Mouse (Mus musculus): ENCODE data around the gene Myh14. TPM values are rescaled to one million over a fixed set of nuclear protein-coding genes. Genes with fewer than 3 reads are reported as not detected.
A peak's percentile ranks its signal among the peaks of the same experiment; 100 is the strongest.

Gene Myh14
- total and polyA plus RNA-seq, 3 experiments = 0.09 to 1.5 (median 0.60) TPM

- no peak overlapping the region for H3K4me3 ChIP-seq (replicated peaks in 1 of 3; ENCODE audit: low read depth in 2 of 3, low read length in 2 of 3, poor library complexity in 1 of 3)
- H3K4me2 ChIP-seq (ENCODE audit: insufficient read depth, low read depth, poor library complexity, severe bottlenecking) = no peak overlapping the region
- no peak overlapping the region for H3K27ac ChIP-seq (ENCODE audit: insufficient read depth, low read depth)
- H3K36me3 ChIP-seq (replicated peaks in 1 of 2; ENCODE audit: control insufficient read depth in 1 of 2, insufficient read depth in 1 of 2, low read length in 1 of 2) = no peaks in the 10 kb centered on the region
- no peaks in the 10 kb centered on the region for H3K9me3 ChIP-seq (replicated peaks; ENCODE audit: low read length)
- in situ Hi-C loops (cut with MboI; ENCODE audit: low pct_ligation_motif_present, low pct_unique_long_range_greater_than_20kb, low sequenced_read_pairs) = no loop called here
- dilution Hi-C loops (cut with MboI; ENCODE audit: extremely low pct_ligation_motif_present, extremely low pct_unique_long_range_greater_than_20kb, low sequenced_read_pairs) = no loop called here
- H3K4me1 ChIP-seq (ENCODE audit: control insufficient read depth in 1 of 2, insufficient read depth in 2 of 2) = peaks cover 1 to 7% of the 10 kb centered on the region in 2 experiments; a peak in 3 of 4 replicates
- DNase-seq (ENCODE audit: extremely low read depth) = no peak
- H3K9ac ChIP-seq (ENCODE audit: insufficient read depth, low read depth) = no peak overlapping the region
- H3K79me2 ChIP-seq (replicated peaks; ENCODE audit: control insufficient read depth, extremely low read depth, insufficient read depth, poor library complexity, severe bottlenecking) = no peaks in the 10 kb centered on the region
- no peak for TF ChIP-seq CTCF (conservative IDR thresholded peaks at IDR 0.05 in 1 of 2, IDR thresholded peaks at IDR 0.05 in 1 of 2; ENCODE audit: low read depth in 2 of 2, low read length in 2 of 2)
- no peak for TF ChIP-seq MAX (IDR thresholded peaks at IDR 0.05; ENCODE audit: low read length)
- TF ChIP-seq IRF4 (IDR thresholded peaks at IDR 0.05; ENCODE audit: low read depth, low read length) = no peak
- TF ChIP-seq NRF1 (IDR thresholded peaks at IDR 0.05; ENCODE audit: low read depth, low read length) = no peak
- no peak for TF ChIP-seq RAD21 (IDR thresholded peaks at IDR 0.05; ENCODE audit: low read depth, low read length)
- no peak for TF ChIP-seq GABPA (IDR thresholded peaks at IDR 0.05; ENCODE audit: insufficient replicate concordance, low read depth, low read length)
- no peak for TF ChIP-seq EP300 (IDR thresholded peaks at IDR 0.05; ENCODE audit: low read length)
- no peak for TF ChIP-seq TCF12 (IDR thresholded peaks at IDR 0.05; ENCODE audit: low read depth, low read length)
- no peak for TF ChIP-seq BHLHE40 (IDR thresholded peaks at IDR 0.05; ENCODE audit: low read depth, low read length)
- no peak for TF ChIP-seq CHD2 (IDR thresholded peaks at IDR 0.05; ENCODE audit: low read length)
- TF ChIP-seq UBTF (IDR thresholded peaks at IDR 0.05; ENCODE audit: low read depth, low read length) = no peak
- no peak for TF ChIP-seq MYC (IDR thresholded peaks at IDR 0.05; ENCODE audit: low read depth, low read length)
- H3K27me3 ChIP-seq (replicated peaks) = peaks cover 36% of the 10 kb centered on the region
Observed at GRCm38 (mm10) chr7:44667996-44668738, 2.5 kb downstream of the Myh14 start.

GRCm38 (mm10) chr7:44666462-44666861, 4.2 kb downstream of the Myh14 start:
- dilution Hi-C loops (cut with MboI; ENCODE audit: extremely low pct_ligation_motif_present, extremely low pct_unique_long_range_greater_than_20kb, low sequenced_read_pairs) = no loop called here
- no peak for DNase-seq (ENCODE audit: extremely low read depth)
- TF ChIP-seq RAD21 (IDR thresholded peaks at IDR 0.05; ENCODE audit: low read depth, low read length) (peak; percentile 15), EP300 (IDR thresholded peaks at IDR 0.05; ENCODE audit: low read length) (no peak), CTCF (conservative IDR thresholded peaks at IDR 0.05 in 1 of 2, IDR thresholded peaks at IDR 0.05 in 1 of 2; ENCODE audit: low read depth in 2 of 2, low read length in 2 of 2) (peak in 1 of 2 experiments; percentile 45; a peak in 2 of 4 replicates), GABPA (IDR thresholded peaks at IDR 0.05; ENCODE audit: insufficient replicate concordance, low read depth, low read length) (no peak)
- Histone ChIP-seq H3K4me2 (ENCODE audit: insufficient read depth, low read depth, poor library complexity, severe bottlenecking) (no peak overlapping the region), H3K79me2 (replicated peaks; ENCODE audit: control insufficient read depth, extremely low read depth, insufficient read depth, poor library complexity, severe bottlenecking) (no peaks in the 10 kb centered on the region), H3K9ac (ENCODE audit: insufficient read depth, low read depth) (no peak overlapping the region), H3K27ac (ENCODE audit: insufficient read depth, low read depth) (no peak overlapping the region), H3K36me3 (replicated peaks in 1 of 2; ENCODE audit: control insufficient read depth in 1 of 2, insufficient read depth in 1 of 2, low read length in 1 of 2) (no peaks in the 10 kb centered on the region), H3K4me3 (replicated peaks in 1 of 3; ENCODE audit: low read depth in 2 of 3, low read length in 2 of 3, poor library complexity in 1 of 3) (no peak overlapping the region), H3K27me3 (replicated peaks) (peaks cover 31% of the 10 kb centered on the region), H3K9me3 (replicated peaks; ENCODE audit: low read length) (no peaks in the 10 kb centered on the region), H3K4me1 (ENCODE audit: control insufficient read depth in 1 of 2, insufficient read depth in 2 of 2) (peaks cover 6 to 15% of the 10 kb centered on the region in 2 experiments; a peak in 3 of 4 replicates)
- in situ Hi-C loops (cut with MboI; ENCODE audit: low pct_ligation_motif_present, low pct_unique_long_range_greater_than_20kb, low sequenced_read_pairs) = no loop called here

Measured in CH12.LX (cell line).